Mouse (Mus musculus) liver, postnatal 0 days (tissue): ENCODE measurements at regions not wholly inside any gene's neighbourhood (a gene's known extent, or its start where the extent isn't known, plus 50 kb on each side); places are given as distances from the start of the nearest gene placed in this dataset.

Source experiments
- CTCF ChIP-seq: sonication (generic); IDR thresholded peaks from 2 replicates; pipeline ENCODE4 v1.5.1; 2016; ENCODE audit warnings: antibody characterized with exemption, low read depth
- EP300 ChIP-seq: IDR thresholded peaks from 2 replicates; pipeline ENCODE4 v1.6.1; 2016; ENCODE audit warnings: antibody characterized with exemption, low read depth, mild to moderate bottlenecking

GRCm38 (mm10) chr5:28003756-28004486 lies 67.2 kb upstream of the Insig1 start:
- TF ChIP-seq CTCF (no peak), EP300 (peak; percentile 79)
